Mouse (Mus musculus): Measurements from ENCODE around the gene Rab40c.

Gene Rab40c

DNA sequence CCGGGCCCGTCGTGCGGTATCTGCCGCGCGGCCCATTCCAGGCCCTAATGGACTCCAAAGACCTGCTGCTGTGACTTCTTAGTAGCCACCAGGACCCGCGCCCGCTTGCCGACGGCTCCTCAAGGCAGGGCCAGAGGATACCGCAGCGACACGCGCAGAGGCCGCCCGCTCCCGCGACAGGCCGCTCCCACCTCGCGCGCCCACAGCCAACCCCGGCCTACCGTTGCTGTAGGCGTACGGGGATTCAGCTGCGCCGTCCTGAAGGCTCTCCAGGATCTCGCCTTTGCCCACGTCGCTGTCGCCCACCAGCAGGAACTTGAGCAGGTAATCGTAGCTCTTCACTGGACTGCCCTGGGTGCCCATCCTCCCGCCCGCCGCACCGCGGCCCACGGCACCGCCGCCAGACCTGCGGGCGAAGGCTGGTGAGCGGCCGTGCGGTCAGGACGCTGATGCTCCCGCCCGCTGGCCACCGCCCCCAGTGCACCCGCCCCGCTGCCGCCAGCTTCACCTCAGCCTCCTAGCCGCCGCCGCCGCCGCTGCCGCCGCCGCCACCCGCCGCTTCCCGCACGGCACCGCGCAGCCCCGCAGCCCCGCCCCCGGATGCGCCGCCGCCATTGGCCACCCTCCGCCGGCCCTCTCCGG, at the start of gene Rab40c:
Rab40c (minus strand) TSS at position 584 of the 642 bp plus-strand sequence.
- peak; percentile 33 for DNase-seq (ENCODE audit: low spot score)

DNA sequence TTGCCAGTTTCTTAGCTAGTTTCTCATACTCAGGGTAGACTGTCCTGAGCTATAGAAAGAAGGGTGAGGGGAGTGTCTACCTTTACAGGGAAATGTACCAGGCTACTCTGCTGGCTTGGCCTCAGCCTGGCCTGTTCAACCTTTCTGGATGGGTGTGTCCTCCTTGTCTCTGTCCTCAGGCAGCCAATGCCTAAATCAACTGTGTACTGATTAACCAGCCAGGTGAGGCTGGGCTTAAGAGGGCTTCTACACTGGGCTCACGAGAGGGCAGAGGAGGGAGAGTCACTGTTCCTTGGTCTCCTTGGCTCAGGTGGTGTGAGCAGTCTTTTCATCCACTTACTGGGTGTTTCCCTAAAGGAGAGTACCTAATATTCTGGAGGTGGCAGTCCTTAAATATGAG, 48.6 kb upstream of the Rab40c start:
- DNase-seq (ENCODE audit: low spot score), result no peak

DNA sequence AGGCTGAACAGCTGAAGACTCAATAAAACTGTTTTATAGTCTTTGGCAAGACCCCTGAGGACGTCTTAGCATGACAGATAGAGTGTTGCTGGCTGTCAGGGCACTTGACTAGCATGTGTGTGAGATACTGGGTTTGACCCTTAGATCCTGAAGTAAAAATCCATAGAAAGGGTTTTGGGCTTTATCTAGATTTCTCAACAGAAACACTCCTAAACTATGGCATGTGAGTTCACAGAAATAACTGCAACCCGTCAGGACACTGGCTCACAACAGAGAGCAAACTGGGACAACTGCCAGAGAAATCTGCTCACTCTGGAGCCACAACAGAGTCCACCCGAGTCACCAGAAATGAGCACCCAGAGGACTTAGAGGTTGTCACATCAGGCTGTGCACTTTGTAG, 48.1 kb upstream of the Rab40c start:
- DNase-seq (ENCODE audit: low spot score), result no peak

DNA sequence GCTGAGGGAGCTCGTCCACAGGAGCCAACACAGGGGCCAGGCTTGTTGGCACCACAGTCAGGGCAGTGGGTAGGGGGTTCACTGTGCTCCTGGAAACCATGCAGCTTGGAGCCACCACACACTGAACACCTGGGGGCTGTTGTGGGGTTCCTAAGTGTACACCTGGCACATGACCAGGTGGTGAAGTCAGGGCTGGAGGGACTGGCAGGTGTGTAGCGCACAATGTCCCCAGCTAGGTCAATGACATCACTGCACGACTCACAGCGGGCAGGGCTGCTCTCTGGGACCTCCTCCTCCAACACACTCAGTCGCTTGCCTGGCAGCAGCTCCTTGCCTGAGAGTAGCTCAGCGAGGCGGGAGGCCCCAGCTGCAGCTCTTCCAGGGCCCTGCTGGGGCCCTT, 44.7 kb upstream of the Rab40c start:
- no peak for DNase-seq (ENCODE audit: low spot score)

DNA sequence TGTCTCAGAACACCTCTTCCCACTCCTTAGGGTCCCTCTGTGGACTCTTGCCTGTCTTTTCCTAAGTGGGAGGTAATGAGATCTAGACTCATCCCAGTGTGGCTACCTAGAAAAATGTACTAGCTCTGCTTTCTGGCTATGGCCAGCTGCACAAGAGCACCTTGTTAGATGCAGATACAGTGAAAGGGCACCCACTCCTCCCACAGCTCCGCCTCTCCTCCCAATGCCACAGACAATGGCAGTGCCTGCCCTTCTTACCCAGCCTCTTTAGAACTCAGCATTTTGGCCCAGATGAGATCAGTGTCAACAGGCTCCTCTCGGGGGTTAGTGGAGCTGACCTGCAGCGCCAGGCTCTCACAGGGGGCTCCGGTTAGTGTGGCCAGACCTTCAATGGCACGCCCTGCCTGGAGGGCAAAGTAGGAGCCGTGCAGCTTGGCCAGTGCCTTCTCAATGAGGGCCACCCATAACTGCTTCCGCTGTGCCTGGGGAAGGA, 42.9 kb upstream of the Rab40c start:
- DNase-seq (ENCODE audit: low spot score), result no peak

DNA sequence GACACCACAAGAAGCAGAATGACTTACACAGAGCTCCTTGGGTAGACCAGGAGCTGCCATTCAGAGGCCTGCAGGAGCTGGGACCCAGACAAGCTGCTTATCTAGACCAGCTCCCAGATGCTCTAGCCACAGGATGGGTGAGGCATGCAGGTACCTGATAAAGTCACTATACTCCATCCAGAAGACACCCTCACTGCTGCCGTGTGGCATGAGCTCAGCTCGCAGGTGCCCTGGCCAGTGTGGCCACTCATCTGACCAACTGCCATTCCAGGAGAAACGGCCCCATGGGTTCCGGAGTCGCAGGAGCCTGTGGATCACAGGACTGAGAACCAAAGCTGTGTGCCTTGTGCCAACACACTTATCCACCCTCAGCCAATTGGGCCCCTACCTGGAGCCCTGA, 42.0 kb upstream of the Rab40c start:
- no peak for DNase-seq (ENCODE audit: low spot score)

DNA sequence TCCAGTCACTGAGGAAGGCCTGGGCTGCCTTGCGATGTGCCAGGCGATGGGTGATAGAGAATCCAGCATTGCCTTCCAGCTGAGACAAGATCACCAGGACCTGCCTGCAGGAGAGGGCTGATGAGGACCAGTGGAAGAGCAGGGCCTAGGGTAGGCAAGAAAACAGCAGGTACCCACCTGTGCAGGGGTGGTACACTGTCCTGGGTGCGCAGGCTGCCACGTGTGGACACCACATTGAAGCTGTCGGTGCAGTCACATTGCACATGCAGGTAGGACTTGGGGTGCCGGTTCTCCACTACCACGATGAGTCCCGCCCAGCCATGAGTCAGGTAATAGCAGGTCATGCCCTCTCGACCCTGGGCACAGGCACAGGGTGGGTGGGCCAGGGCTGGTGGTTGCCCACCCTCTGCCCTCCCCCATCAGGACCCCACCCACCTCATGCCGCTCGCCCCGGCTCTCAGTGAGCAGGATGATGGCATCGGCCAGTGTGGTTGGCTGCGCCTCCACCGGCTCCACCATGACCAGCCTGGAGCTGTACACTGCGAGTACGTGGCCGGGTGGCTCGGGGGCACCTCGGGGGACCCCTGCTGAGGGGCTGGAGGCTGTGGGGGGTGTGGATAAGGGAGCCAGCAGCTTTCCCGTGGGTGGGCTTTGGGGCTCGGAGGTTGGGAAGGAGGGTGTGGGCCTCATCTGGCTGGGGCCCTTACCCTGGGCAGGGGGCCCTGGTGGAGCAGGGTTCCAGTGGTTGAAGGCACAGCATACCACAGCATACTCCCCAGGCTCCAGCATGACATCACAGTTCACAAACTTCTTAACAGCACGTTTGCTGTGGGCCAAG, 40.3 kb upstream of the Rab40c start:
- no peak for DNase-seq (ENCODE audit: low spot score)

DNA sequence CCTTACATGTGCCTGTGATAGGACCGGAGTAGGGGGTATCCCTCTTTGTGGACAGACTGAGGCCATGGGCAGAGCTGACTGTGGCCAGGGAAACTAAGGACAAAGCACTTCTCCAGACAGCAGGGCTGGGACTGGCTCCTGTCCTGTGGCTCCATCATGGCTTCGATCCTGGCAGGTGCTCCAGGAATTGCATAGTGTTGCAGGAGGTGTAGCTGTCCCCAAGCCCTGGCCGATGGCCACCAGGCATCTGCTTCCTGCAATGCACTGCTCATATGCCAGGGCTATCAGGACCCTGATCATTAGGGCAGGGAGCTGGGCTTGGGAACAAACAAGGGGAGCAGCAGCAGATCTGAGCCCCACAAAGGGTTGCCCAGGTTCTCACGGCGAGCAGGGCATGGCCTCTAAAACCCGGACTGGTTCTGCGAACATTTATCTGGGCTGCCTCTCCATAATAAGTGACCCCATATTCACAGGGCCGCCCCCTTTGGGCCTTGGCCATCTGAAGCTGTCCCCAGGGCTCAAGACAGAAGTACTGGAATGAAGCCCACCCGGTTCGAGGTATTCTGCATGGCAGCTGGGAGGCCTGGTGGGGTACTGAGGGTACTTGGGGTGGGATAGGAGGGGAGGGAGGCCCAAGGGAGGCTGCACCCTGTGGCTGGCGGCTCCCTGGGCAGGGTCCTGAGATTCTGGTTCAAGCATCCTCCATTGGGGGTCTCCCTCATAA, 39.4 kb upstream of the Rab40c start:
- no peak for DNase-seq (ENCODE audit: low spot score)

DNA sequence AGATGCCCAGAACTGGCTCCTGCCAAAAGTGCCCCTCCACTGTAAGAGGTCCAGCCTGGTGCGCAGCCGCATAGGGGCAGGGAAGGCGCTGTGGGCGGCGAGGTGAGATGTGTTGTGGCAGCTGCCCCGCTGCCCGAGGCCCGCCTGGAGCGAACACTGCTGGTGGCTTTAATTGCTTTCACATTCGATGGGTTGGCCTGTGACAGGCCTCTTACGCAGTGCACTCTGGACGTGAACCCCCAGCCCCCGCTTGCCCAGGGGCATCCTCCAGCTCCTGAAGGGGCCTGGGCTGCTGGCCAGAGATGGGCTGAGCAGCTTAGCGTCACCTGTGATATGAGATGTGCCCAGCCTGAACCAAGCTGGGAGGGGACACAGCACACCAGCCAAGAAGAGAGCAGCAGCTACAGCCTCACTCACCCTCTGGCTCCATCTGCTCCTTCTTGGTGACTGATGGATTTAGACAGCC, 38.1 kb upstream of the Rab40c start:
- no peak for DNase-seq (ENCODE audit: low spot score)

DNA sequence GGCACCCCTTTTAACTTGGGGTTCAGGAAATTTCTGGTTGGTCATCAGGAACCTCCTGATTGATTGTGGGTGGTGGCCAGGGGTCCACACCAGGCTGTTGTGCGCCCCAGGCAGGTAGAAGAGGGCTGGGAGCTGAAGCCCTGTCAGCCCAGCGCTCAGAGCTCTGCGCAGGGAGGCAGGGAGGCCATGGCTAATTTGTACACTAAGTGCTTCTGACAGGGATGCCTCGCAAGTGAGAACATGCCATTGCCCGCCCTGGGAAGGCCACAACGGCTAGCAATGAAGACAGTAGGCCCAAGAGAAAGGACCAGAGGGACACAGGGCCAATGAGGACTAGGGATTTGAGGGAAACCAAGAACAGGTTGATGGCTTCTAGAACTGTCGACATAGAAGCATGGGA, 37.1 kb upstream of the Rab40c start:
- DNase-seq (ENCODE audit: low spot score), result no peak

DNA sequence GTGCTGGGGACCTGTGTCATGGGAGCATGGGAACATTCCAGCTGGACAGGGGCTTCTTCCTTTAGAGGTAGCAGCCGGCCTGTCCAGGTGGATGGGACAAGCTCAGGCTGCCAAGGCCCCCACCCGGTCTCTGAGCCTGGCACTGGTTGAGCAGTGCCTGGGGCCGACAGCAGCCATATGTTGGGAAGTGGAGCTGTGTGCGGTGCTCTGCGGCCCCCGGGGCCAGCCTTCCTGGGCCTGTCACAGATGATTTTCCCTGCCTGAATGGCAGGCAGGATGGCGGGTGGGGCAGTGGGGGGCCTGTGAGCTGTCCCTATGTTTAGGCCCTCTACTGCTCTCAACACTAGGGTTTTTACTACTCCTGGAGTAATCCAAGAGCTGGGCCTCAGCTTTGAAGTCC, 36.7 kb upstream of the Rab40c start:
- DNase-seq (ENCODE audit: low spot score), result no peak

DNA sequence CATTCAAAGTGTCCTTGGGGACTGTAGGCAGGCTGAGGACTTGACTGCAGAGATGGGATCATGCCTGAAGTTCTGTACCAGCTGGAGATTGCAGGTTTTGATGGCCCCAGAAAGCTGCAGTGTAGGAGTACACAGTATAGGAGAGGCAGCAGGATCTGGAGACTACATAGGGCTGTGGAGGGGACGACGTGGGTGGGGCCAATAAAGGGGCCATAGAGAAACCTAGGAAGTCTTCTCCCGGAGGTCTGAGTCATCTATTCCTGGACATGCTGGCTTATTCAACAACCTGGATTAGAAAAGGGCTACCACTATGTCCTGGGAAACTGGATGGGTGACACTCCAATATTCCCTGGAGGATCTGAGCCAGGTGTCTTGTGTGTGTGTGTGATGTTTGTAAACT, 36.2 kb upstream of the Rab40c start:
- DNase-seq (ENCODE audit: low spot score), result no peak

DNA sequence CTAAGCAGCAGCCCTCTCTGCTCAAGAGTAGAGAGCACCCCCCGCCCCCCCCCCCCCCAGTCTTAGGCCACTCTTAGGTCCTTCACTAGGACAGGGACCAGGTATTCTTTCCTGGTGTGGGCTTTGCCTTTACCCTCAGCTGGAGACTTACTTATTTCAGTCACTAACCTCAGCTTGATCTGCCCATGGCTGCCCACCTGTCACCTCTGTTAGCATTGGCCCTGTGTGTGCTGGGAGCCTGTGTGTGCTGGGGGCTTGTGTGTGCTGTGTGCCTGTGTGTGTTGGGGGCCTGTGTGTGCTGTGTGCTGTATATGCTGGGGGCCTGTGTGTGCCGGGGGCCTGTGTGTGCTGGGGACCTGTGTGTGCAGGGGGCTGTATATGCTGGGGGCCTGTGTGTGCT, 35.1 kb upstream of the Rab40c start:
- DNase-seq (ENCODE audit: low spot score), result no peak

DNA sequence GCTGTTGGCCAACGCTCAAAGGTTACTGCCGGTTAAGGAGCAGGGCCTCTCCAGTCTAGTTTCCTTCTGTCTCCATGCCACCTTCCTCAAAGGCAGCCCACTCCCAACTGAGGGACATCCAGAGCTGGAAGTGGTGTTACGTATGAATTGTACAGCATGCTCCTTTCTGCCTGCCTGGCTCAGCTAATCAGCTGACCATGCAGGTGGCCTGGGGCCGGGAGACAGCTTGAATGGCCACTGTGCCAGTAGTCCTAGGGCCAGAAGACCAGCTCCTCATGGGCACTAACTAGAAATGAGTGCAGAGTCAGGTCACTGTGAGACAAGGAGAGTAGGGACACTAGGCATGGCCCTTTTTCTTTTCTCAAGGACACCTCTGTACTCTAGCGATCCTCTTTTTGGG, 33.6 kb upstream of the Rab40c start:
- no peak for DNase-seq (ENCODE audit: low spot score)

DNA sequence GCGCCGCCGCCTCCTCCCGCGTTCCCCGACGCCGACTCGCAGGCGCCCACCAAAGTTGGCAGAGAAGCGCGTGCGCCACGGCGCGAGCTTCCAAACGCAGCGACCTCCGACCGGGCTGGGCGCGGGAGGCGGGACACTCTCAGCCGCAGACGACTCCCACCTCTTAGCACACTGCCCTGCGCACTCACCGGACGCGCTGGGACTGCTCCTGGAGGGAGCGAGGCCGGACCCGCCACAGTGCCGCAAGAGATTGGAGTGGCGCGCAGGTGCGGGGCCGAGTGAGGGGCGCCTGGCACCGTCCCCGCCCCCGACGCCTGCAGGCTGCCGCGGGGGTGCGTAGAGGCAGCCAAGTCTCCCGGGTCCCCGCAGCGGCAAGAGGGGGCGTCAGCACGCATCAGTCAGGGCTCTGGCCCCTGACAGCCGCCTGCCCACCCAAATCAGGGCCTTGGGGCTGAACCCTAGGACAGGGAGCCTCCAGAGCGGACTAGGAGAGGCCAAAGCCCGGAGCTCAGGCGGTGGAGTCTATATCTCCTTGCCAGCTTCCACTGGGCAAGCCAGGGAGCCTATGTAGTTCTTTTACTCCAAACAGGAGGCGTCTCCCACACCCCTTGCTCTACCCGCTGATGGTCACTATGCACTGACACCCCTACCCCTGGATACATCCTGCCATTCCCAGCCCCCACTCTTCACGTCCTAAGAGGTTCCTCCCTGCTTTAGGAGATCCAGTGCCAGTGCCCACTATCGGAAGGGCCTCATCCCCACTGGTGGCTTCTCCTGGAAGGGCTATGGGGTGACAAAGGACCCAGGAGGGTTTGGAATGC, 32.5 kb upstream of the Rab40c start, which contains the start of gene A930017K11Rik:
A930017K11Rik (minus strand) TSS at position 763 of the 821 bp plus-strand sequence.
- DNase-seq (ENCODE audit: low spot score), result no peak

DNA sequence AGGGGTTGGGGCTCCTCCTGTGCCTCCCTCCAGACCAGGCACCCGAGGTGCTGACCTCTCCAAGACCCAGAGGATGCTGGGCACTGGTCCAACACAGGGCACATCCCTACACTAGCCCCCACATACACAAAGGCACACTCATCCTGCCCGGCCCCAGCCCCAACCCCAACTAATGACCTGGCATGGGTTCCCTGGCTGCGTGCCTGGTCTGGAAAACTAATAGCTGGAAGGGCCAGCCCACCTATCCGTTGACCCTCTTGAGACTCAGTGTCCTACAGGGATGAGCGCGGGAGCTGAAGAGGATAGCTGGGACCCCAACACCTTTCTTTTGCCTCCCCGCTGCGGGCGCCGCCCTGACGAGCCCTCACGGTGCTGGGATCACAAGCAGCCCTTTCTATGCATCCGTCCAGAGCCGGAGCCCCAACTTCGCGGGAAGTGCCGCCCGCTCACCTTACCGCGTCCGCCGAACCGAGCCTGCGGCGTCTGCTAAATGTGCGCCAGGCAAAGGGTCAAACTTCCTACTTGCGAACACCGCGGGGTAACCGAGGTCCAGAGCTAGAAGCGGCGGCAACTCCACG, 31.8 kb upstream of the Rab40c start:
- no peak for DNase-seq (ENCODE audit: low spot score)

DNA sequence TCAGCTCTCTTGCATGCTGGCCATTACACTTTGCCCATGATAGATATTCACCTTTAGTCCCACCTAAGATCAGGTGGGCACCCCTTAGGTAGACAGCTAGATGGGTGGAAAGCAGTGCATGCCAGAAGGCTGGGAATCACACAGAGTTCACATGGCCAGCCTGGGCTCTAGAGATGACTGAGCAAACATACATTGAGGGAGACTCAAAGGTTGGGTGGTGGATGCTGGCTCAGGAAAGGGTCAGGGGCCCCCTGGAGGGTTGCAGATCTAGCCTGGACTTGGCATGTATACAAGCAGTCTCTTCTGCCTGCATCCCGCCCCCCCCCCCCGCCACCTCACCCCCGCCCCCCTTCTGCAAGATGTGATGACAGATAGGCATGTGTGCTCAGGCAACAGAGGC, 31.2 kb upstream of the Rab40c start:
- no peak for DNase-seq (ENCODE audit: low spot score)

DNA sequence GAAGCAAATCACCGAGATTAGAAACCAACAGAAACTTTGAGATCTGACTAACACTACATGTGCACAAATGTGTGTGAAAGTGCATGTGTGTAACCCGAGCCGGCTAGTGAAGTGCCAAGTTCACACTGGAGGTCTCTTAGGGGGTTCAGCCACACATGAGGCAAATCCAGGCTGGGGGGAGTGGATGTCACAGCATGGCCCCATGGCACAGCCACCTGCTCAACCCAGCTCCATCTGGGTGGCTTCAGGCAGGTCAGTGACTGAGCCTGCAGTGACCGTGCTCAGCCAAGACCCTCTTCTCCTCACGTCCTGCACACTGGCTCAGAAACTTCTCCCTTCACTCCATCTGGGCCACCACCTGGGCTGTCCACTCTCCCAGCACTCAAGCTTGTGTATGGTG, 30.5 kb upstream of the Rab40c start:
- DNase-seq (ENCODE audit: low spot score), result no peak

DNA sequence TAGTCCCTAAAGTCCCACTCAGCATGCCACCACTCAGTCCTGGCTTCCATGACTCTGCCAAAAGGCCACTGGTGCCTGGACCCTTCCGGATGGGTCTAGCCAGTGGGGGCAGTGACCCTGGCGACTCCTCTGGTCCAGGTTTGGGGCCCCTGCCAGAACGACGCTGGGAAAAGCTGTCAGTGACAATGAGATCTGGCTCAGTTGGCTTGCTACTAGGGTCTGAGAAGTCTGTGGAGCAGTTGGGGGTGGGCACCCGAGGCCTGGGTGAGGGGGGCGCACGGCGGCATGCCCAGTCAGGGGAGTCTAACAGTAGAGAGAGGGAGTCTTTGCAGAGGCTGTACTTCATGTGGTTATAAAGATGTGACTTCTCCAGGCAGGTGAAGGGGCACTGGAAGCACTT, 28.5 kb upstream of the Rab40c start:
- no peak for DNase-seq (ENCODE audit: low spot score)

DNA sequence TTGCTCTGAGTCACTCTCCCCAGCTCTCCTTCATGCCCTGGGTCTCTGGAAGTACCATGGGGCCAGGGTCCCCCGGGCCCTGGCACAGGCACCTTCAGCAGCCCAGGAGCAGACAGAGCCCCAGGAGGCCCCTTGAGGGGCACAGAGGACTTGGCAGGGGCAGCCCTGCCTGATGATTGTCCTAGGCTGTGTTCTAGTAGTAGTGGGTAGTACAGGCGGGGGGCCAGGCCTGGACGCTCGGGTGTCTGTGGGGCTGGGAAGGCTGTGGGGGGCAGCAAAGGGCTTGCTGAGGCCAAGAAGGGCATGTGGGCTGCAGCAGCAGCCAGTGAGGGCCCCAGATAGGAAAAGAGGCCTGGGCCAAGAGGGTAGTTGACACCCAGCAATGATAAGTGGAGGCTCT, 28.0 kb upstream of the Rab40c start:
- no peak for DNase-seq (ENCODE audit: low spot score)

DNA sequence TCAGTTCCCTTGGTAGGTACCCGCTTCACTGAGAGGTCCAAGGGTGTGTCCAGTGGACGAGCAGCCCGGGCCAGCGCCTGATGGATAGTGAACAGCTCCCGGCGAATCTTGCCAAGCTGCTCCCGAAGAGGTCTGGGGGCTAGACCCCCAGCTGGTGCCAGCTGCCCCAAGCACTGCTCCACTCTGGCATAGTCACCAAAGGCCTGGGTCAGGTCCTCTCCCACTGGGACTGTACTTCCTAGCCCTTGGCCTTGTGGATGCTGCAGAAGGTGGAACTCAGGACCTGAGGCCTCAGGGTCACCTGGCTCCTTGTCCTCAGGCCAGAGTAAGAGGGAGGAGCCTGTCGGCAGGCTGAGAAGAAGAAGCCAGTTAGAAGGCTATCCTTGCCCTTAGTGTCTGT, 27.4 kb upstream of the Rab40c start:
- DNase-seq (ENCODE audit: low spot score), result no peak

DNA sequence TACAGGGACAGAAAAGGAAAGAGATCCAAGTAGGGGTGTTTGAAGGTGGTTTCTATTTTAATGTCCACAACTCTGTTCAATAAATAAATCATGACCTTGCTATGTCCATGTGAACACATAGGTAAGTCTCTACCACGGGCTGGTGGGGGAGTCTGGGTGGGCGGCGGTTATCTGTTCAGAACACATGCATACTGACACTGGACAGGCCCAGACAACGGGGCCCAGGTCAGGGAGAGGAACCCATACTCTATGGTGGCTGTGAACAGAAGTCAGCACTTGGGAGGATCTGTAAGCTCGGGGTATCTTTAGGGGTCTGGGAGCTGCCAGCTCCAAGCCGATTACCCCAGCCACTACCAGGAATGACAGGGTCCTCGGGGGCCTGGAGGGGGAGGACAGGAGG, 26.8 kb upstream of the Rab40c start:
- no peak for DNase-seq (ENCODE audit: low spot score)
